Mouse (Mus musculus) urinary bladder, postnatal 0 days (tissue): Measurements from ENCODE around the gene Gm4177. TPM values are rescaled to one million over a fixed set of nuclear protein-coding genes. Genes with fewer than 3 reads are reported as not detected.

Source experiments
- polyA plus RNA-seq: library from polyadenylated mRNA; unstranded; fragments of >200 nt; fragmentation: Nextera tagmentation; extraction: Ambion mirVana; gene quantifications from 2 replicates; pipeline ENCODE4 v1.2.1, GENCODE M21; 2015

The Gm4177 gene
- not detected in 2 replicates for polyA plus RNA-seq

DNA sequence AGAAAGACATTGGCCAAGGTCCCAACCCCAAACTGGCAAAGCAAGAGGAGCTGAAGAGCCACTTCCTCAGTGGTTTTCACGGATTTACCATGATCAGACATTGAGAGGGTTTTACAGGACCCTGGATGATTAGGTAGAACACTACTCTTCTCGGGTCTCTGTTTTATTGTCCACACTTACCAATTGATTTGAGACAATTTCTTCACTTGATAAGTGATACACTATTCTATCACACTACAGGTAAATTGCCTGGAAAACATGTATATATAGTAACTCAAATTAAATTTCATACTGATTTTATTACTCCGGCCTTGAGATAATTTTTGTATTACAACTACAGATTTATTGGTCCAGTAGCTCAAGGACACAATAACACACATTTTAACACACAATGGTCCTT lies at the start of gene Gm4177:
Gm4177 (minus strand) TSS at position 101 of the 400 bp plus-strand sequence.

DNA sequence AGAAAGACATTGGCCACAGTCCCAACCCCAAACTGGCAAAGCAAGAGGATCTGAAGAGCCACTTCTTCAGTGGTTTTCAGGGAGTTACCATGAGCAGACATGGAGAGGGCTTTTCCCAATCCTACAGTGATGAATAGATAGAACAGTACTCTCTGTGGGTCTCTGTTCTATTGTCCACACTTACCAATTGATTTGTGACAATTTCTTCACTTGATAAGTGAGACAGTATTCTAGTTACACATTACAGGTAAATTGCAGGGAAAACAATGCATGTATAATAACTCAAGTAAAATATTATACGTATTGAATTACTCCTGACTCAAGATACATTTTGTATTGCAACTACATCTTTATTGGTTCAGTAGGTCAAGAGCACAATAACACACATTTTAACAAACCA lies 47.6 kb upstream of the Gm4177 start, which contains the start of gene Gm5725:
Gm5725 (minus strand) TSS at position 101 of the 400 bp plus-strand sequence.

GRCm38 (mm10) chr7:21832051-21832450 lies 35.5 kb upstream of the Gm4177 start, which contains the start of gene Vmn1r135:
Gene Vmn1r135 (plus strand): TSS chr7:21832351.

GRCm38 (mm10) chr7:21761375-21761774 lies 35.2 kb downstream of the Gm4177 start, which contains the start of gene Gm4175:
Gene Gm4175 (minus strand): TSS chr7:21761475.

Other genes starting within 250 kb of the Gm4177 start
- gene Vmn1r132, start 182.6 kb downstream of the Gm4177 start, polyA plus RNA-seq: not detected in 2 replicates
- gene Gm4175, start 35.3 kb downstream of the Gm4177 start, polyA plus RNA-seq: not detected in 2 replicates
- not detected in 2 replicates for gene Vmn1r135, start 35.6 kb upstream of the Gm4177 start, polyA plus RNA-seq
- not detected in 2 replicates for gene Gm5725, start 47.5 kb upstream of the Gm4177 start, polyA plus RNA-seq
- not detected in 2 replicates for gene Gm5891, start 124.6 kb upstream of the Gm4177 start, polyA plus RNA-seq
- not detected in 2 replicates for gene Vmn1r137, start 197.9 kb upstream of the Gm4177 start, polyA plus RNA-seq
- not detected in 2 replicates for gene Vmn1r138, start 232.2 kb upstream of the Gm4177 start, polyA plus RNA-seq